Mouse (Mus musculus) erythroblast, embryonic 14.5 days (primary cell): ENCODE data around the gene Ramp3.

Experiments
- GATA1 ChIP-seq: IDR thresholded peaks from 2 replicates; pipeline ENCODE4 v1.6.1; 2012; ENCODE audit warnings: low read length, inconsistent platforms, mixed read lengths
- TAL1 ChIP-seq: IDR thresholded peaks from 3 replicates; pipeline ENCODE4 v1.6.1; 2012; ENCODE audit warnings: low read length, inconsistent platforms, mixed read lengths

- TF ChIP-seq TAL1, result no peak
- TF ChIP-seq GATA1, result no peak
These were observed 29.8 kb upstream of the Ramp3 start for GRCm38 (mm10) chr11:6628568-6628967.
